Mouse (Mus musculus) spleen, adult 2 months (tissue): ENCODE data around the gene Rbms3.

Experiments
- CTCF ChIP-seq: fragments of 200-500 bp; IDR thresholded peaks from 2 replicates; pipeline ENCODE4 v1.5.1; 2011; ENCODE audit warnings: mild to moderate bottlenecking, inconsistent platforms; ENCODE audit not compliant: insufficient read depth, insufficient read length, insufficient replicate concordance; ENCODE audit errors: extremely low read depth
- POLR2A ChIP-seq: fragments of 200-500 bp; IDR thresholded peaks from 2 replicates; pipeline ENCODE4 v1.6.1; 2011; ENCODE audit warnings: low read depth, low read length, inconsistent platforms

GRCm38 (mm10) chr9:116813396-116813795 is 816.3 kb downstream of the Rbms3 start:
- TF ChIP-seq POLR2A = no peak
- TF ChIP-seq CTCF = no peak
